In the genomic region with DNA sequence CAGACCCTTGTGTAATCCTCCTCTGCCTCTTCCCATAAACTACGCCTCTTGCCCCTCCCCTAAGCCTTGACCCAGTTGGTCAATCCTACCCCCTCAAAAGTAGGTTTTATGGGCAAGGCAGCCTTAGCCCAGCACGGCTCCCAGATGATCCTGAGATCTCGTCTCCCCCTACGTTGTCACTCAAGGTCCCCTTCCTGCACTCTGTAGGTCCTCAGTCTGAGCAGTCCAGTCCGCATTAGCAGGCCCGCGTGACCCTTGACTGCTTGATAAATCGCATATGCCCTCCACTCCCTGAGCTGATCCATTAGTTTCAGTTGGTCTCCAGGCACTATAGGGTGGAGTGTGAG, we compare ENCODE assay signal across 8 mouse cellular contexts. TPM values are rescaled to one million over a fixed set of nuclear protein-coding genes. Genes with fewer than 3 reads are reported as not detected.
DNase-seq lines count a peak whose midpoint lies in the region; ATAC-seq and TF ChIP-seq lines count a peak whose summit lies in the region.
"Had no signal": no experiment of that assay in that cellular context is flagged by ENCODE, and none has a peak within 500 bp of the region (broad histone marks: within the 10 kb centered on the region; RNA-seq: fewer than 3 reads in every experiment).

No protein-coding gene starts in this region.

- no peaks in the 10 kb centered on the region for H3K9me3 ChIP-seq in lung, embryonic 14.5 days (ENCODE audit: low read depth, low read length)
- H3K9me3 ChIP-seq in forebrain, embryonic 15.5 days: no peaks in the 10 kb centered on the region
- no peaks in the 10 kb centered on the region for H3K9me3 ChIP-seq in limb, embryonic 12.5 days

- peak overlapping the region; percentile 41 for H3K9ac ChIP-seq in lung, embryonic 14.5 days
- no peak overlapping the region for H3K9ac ChIP-seq in forebrain, embryonic 15.5 days (replicated peaks)
- H3K9ac ChIP-seq in limb, embryonic 12.5 days (replicated peaks): peak overlapping the region; percentile 51; the same call in 1 of the 2 replicates

- H3K4me3 ChIP-seq in lung, embryonic 14.5 days (ENCODE audit: low read depth, low read length): peak overlapping the region; percentile 45
- peak overlapping the region; percentile 43 for H3K4me3 ChIP-seq in forebrain, embryonic 15.5 days
- H3K4me3 ChIP-seq in limb, embryonic 12.5 days (replicated peaks): peak overlapping the region; percentile 50
- peak overlapping the region; percentile 66 for H3K4me3 ChIP-seq in small intestine, adult 2 months (ENCODE audit: low read depth, low read length)

- no peak for TF ChIP-seq POLR2A in small intestine, adult 2 months (IDR thresholded peaks at IDR 0.05; ENCODE audit: low read depth, low read length)

- H3K27me3 ChIP-seq in lung, embryonic 14.5 days (ENCODE audit: insufficient read depth, low read length): no peaks in the 10 kb centered on the region
- H3K27me3 ChIP-seq in forebrain, embryonic 15.5 days: no peaks in the 10 kb centered on the region
- H3K27me3 ChIP-seq in limb, embryonic 12.5 days: peaks cover 17% of the 10 kb centered on the region
- no peaks in the 10 kb centered on the region for H3K27me3 ChIP-seq in small intestine, adult 2 months (ENCODE audit: control insufficient read depth, insufficient read depth, low read length)

- DNase-seq in lung, embryonic 14.5 days: no peak
- no peak for DNase-seq in lung, postnatal 36 days
- DNase-seq in gastrocnemius, postnatal 14 days: no peak
- no peak for DNase-seq in urinary bladder, adult 18-20 months (ENCODE audit: low spot score in 2 of 2)

- intact Hi-C loops in gastrocnemius, postnatal 14 days (cut with DNase I; ENCODE audit: low total_unique reads): no loop called here

- peak; percentile 58 for ATAC-seq in lung, embryonic 14.5 days (ENCODE audit: insufficient read depth)
- no peak; the same call in 1 of the 2 replicates for ATAC-seq in forebrain, embryonic 15.5 days (replicated peaks)
- ATAC-seq in limb, embryonic 12.5 days (ENCODE audit: insufficient number of reproducible peaks, insufficient read depth, low FRiP score, low TSS enrichment, low read depth): peak; percentile 5; the same call in 1 of the 2 replicates
- ATAC-seq: activated CD4-positive, CD25-positive, alpha-beta regulatory T cell, adult 4 months had no signal

- no peak overlapping the region for H3K27ac ChIP-seq in lung, embryonic 14.5 days (ENCODE audit: low read depth)
- H3K27ac ChIP-seq in forebrain, embryonic 15.5 days (replicated peaks): 0 out of 2 replicates have a peak overlapping the region, but pooled peaks have one; percentile 47
- no peak overlapping the region for H3K27ac ChIP-seq in limb, embryonic 12.5 days
- no peak overlapping the region for H3K27ac ChIP-seq in small intestine, adult 2 months (ENCODE audit: insufficient read depth, low read depth, low read length)

- TF ChIP-seq CTCF in lung, embryonic 14.5 days (IDR thresholded peaks at IDR 0.05; ENCODE audit: low read depth): no peak
- TF ChIP-seq CTCF in small intestine, adult 2 months (IDR thresholded peaks at IDR 0.05; ENCODE audit: extremely low read depth, insufficient read length, insufficient replicate concordance, low read depth, low read length): no peak

- no peaks in the 10 kb centered on the region for H3K36me3 ChIP-seq in lung, embryonic 14.5 days (ENCODE audit: insufficient read depth)
- no peaks in the 10 kb centered on the region for H3K36me3 ChIP-seq in forebrain, embryonic 15.5 days
- H3K36me3 ChIP-seq in limb, embryonic 12.5 days: no peaks in the 10 kb centered on the region
- H3K36me3 ChIP-seq in small intestine, adult 2 months (ENCODE audit: control insufficient read depth, insufficient read depth, low read length): no peaks in the 10 kb centered on the region

- 23% methylated on average over 8 of the region's 8 CpGs for WGBS in lung, embryonic 14.5 days
- WGBS in forebrain, embryonic 15.5 days: 35% methylated on average over 8 of the region's 8 CpGs
- 24% methylated on average over 8 of the region's 8 CpGs for WGBS in limb, embryonic 12.5 days
- 42% methylated on average over 8 of the region's 8 CpGs for WGBS in small intestine, adult 2 months

- H3K4me2 ChIP-seq in lung, embryonic 14.5 days: peak overlapping the region; percentile 68
- peak overlapping the region; percentile 62 for H3K4me2 ChIP-seq in forebrain, embryonic 15.5 days (replicated peaks)
- peak overlapping the region; percentile 76 for H3K4me2 ChIP-seq in limb, embryonic 12.5 days

- no peaks in the 10 kb centered on the region for H3K4me1 ChIP-seq in lung, embryonic 14.5 days (ENCODE audit: insufficient read depth)
- H3K4me1 ChIP-seq in forebrain, embryonic 15.5 days: peaks cover 12% of the 10 kb centered on the region
- H3K4me1 ChIP-seq in limb, embryonic 12.5 days (replicated peaks): peaks cover 12% of the 10 kb centered on the region
- peaks cover 11% of the 10 kb centered on the region for H3K4me1 ChIP-seq in small intestine, adult 2 months (ENCODE audit: control insufficient read depth, insufficient read depth, insufficient read length, low read length)

RNA-seq across cellular contexts. Expression of a gene that starts 8.9 kb away (rescaled TPM):
- polyA plus RNA-seq in lung, embryonic 14.5 days (2014; fragmentation: Nextera tagmentation; extraction: Ambion mirVana): 0.09 and 0.17 TPM in 2 replicates
- polyA plus RNA-seq in forebrain, embryonic 15.5 days (2015; fragmentation: Nextera tagmentation; extraction: Ambion mirVana): 2.2 and 3.6 TPM in 2 replicates
- 0.58 and 0.77 TPM in 2 replicates for polyA plus RNA-seq in limb, embryonic 12.5 days (2016; fragmentation: Nextera tagmentation; extraction: Ambion mirVana)
- polyA plus RNA-seq in small intestine, adult 2 months (2012; rRNA removed): 0.13 and 1.2 TPM in 2 replicates
- not detected for total RNA-seq in gastrocnemius, postnatal 14 days (2021)

RNA-seq across cellular contexts. Expression of a gene that starts 12.2 kb away (rescaled TPM):
- polyA plus RNA-seq in lung, embryonic 14.5 days (2014; fragmentation: Nextera tagmentation; extraction: Ambion mirVana): 0.19 and 0.41 TPM in 2 replicates
- polyA plus RNA-seq in forebrain, embryonic 15.5 days (2015; fragmentation: Nextera tagmentation; extraction: Ambion mirVana): 0.31 and 0.38 TPM in 2 replicates
- 0.22 and 0.76 TPM in 2 replicates for polyA plus RNA-seq in limb, embryonic 12.5 days (2016; fragmentation: Nextera tagmentation; extraction: Ambion mirVana)
- polyA plus RNA-seq in small intestine, adult 2 months (2012; rRNA removed): 0.29 and 0.38 TPM in 2 replicates
- total RNA-seq in gastrocnemius, postnatal 14 days (2021): under 1 TPM in 1 of 2 experiments, not detected in 1; 0.18 TPM
- polyA plus RNA-seq: activated CD4-positive, CD25-positive, alpha-beta regulatory T cell, adult 4 months had no signal

RNA-seq across cellular contexts. Expression of a gene that starts 14.4 kb away (rescaled TPM):
- 0.57 and 0.68 TPM in 2 replicates for polyA plus RNA-seq in lung, embryonic 14.5 days (2014; fragmentation: Nextera tagmentation; extraction: Ambion mirVana)
- 0.42 and 0.46 TPM in 2 replicates for polyA plus RNA-seq in forebrain, embryonic 15.5 days (2015; fragmentation: Nextera tagmentation; extraction: Ambion mirVana)
- polyA plus RNA-seq in limb, embryonic 12.5 days (2016; fragmentation: Nextera tagmentation; extraction: Ambion mirVana): 0.56 and 0.74 TPM in 2 replicates
- 1.1 and 1.7 TPM in 2 replicates for polyA plus RNA-seq in small intestine, adult 2 months (2012; rRNA removed)
- under 1 TPM in 1 of 2 experiments, not detected in 1; 0.10 TPM for total RNA-seq in gastrocnemius, postnatal 14 days (2021)
- polyA plus RNA-seq: activated CD4-positive, CD25-positive, alpha-beta regulatory T cell, adult 4 months had no signal

RNA-seq across cellular contexts. Expression of a gene that starts 22.2 kb away (rescaled TPM):
- not detected in 2 replicates for polyA plus RNA-seq in lung, embryonic 14.5 days (2014; fragmentation: Nextera tagmentation; extraction: Ambion mirVana)
- not detected in 2 replicates for polyA plus RNA-seq in forebrain, embryonic 15.5 days (2015; fragmentation: Nextera tagmentation; extraction: Ambion mirVana)
- 0.08 TPM in 1 of 2 replicates, not detected in the other for polyA plus RNA-seq in limb, embryonic 12.5 days (2016; fragmentation: Nextera tagmentation; extraction: Ambion mirVana)
- polyA plus RNA-seq in small intestine, adult 2 months (2012; rRNA removed): not detected in 2 replicates
- total RNA-seq in gastrocnemius, postnatal 14 days (2021): not detected
- polyA plus RNA-seq: activated CD4-positive, CD25-positive, alpha-beta regulatory T cell, adult 4 months had no signal

RNA-seq across cellular contexts. Expression of a gene that starts 39.6 kb away (rescaled TPM):
- polyA plus RNA-seq in lung, embryonic 14.5 days (2014; fragmentation: Nextera tagmentation; extraction: Ambion mirVana): 15.4 and 23.7 TPM in 2 replicates
- 7.6 and 8.2 TPM in 2 replicates for polyA plus RNA-seq in forebrain, embryonic 15.5 days (2015; fragmentation: Nextera tagmentation; extraction: Ambion mirVana)
- polyA plus RNA-seq in limb, embryonic 12.5 days (2016; fragmentation: Nextera tagmentation; extraction: Ambion mirVana): 7.2 and 10.4 TPM in 2 replicates
- polyA plus RNA-seq in small intestine, adult 2 months (2012; rRNA removed): 5.4 and 13.9 TPM in 2 replicates
- total RNA-seq in gastrocnemius, postnatal 14 days (2021): 10 to 100 TPM; 22.1 to 77.5 TPM
